Mouse (Mus musculus): ENCODE measurements at regions not wholly inside any gene's neighbourhood (a gene's known extent, or its start where the extent isn't known, plus 50 kb on each side); places are given as distances from the start of the nearest gene placed in this dataset.

GRCm38 (mm10) chr16:49982180-49982579 is 181.8 kb downstream of the Cd47 start:
- WGBS, result 80% methylated on average over 4 of the region's 4 CpGs
- no peak overlapping the region for H3K27ac ChIP-seq (ENCODE audit: low read depth)
- no peaks in the 10 kb centered on the region for H3K36me3 ChIP-seq (replicated peaks; ENCODE audit: control insufficient read depth, insufficient read depth, low read length)

GRCm38 (mm10) chr16:49985082-49986076 is 185.0 kb downstream of the Cd47 start:
- TF ChIP-seq EP300 (IDR thresholded peaks at IDR 0.05; ENCODE audit: low read depth) (no peak), CTCF (IDR thresholded peaks at IDR 0.05; ENCODE audit: low read depth) (no peak)
- no peak for ATAC-seq (ENCODE audit: insufficient read depth, low read depth)
- Histone ChIP-seq H3K27ac (ENCODE audit: low read depth) (no peak overlapping the region), H3K4me2 (ENCODE audit: low read depth, low read length) (no peak overlapping the region), H3K4me3 (ENCODE audit: low read depth, low read length) (no peak overlapping the region), H3K9ac (replicated peaks; ENCODE audit: low read depth, low read length) (no peak overlapping the region), H3K4me1 (ENCODE audit: control insufficient read depth, insufficient read depth) (no peaks in the 10 kb centered on the region), H3K27me3 (ENCODE audit: control insufficient read depth, insufficient read depth, low read length) (no peaks in the 10 kb centered on the region), H3K9me3 (replicated peaks; ENCODE audit: control insufficient read depth, low read length) (no peaks in the 10 kb centered on the region), H3K36me3 (replicated peaks; ENCODE audit: control insufficient read depth, insufficient read depth, low read length) (no peaks in the 10 kb centered on the region)
- no peak for DNase-seq (ENCODE audit: low spot score)
- 67% methylated on average over 14 of the region's 14 CpGs for WGBS

More at GRCm38 (mm10) chr16:49982180-49982579, 181.8 kb downstream of the Cd47 start:
- Histone ChIP-seq H3K9ac (replicated peaks; ENCODE audit: low read depth, low read length) (no peak overlapping the region), H3K4me3 (ENCODE audit: low read depth, low read length) (no peak overlapping the region), H3K27me3 (ENCODE audit: control insufficient read depth, insufficient read depth, low read length) (no peaks in the 10 kb centered on the region), H3K4me2 (ENCODE audit: low read depth, low read length) (no peak overlapping the region), H3K4me1 (ENCODE audit: control insufficient read depth, insufficient read depth) (no peaks in the 10 kb centered on the region), H3K9me3 (replicated peaks; ENCODE audit: control insufficient read depth, low read length) (no peaks in the 10 kb centered on the region)
- TF ChIP-seq CTCF (IDR thresholded peaks at IDR 0.05; ENCODE audit: low read depth), result no peak
- ATAC-seq (ENCODE audit: insufficient read depth, low read depth), result no peak
- no peak for DNase-seq (ENCODE audit: low spot score)

- Histone ChIP-seq H3K9me3 (replicated peaks; ENCODE audit: control insufficient read depth, low read length) (no peaks in the 10 kb centered on the region), H3K4me2 (ENCODE audit: low read depth, low read length) (no peak overlapping the region), H3K4me3 (ENCODE audit: low read depth, low read length) (no peak overlapping the region), H3K36me3 (replicated peaks; ENCODE audit: control insufficient read depth, insufficient read depth, low read length) (no peaks in the 10 kb centered on the region), H3K27ac (ENCODE audit: low read depth) (no peak overlapping the region), H3K27me3 (ENCODE audit: control insufficient read depth, insufficient read depth, low read length) (no peaks in the 10 kb centered on the region), H3K9ac (replicated peaks; ENCODE audit: low read depth, low read length) (no peak overlapping the region), H3K4me1 (ENCODE audit: control insufficient read depth, insufficient read depth) (no peaks in the 10 kb centered on the region)
- TF ChIP-seq CTCF (IDR thresholded peaks at IDR 0.05; ENCODE audit: low read depth), result no peak
- ATAC-seq (ENCODE audit: insufficient read depth, low read depth), result no peak; the same call in 1 of the 2 replicates
- no peak for DNase-seq (ENCODE audit: low spot score)
- 45% methylated on average over 6 of the region's 6 CpGs for WGBS
Measured at GRCm38 (mm10) chr16:49986954-49987353, 186.6 kb downstream of the Cd47 start.

- H3K9me3 ChIP-seq (replicated peaks; ENCODE audit: control insufficient read depth, low read length), result no peaks in the 10 kb centered on the region
- no peaks in the 10 kb centered on the region for H3K4me1 ChIP-seq (ENCODE audit: control insufficient read depth, insufficient read depth)
- H3K9ac ChIP-seq (replicated peaks; ENCODE audit: low read depth, low read length), result no peak overlapping the region
- H3K4me3 ChIP-seq (ENCODE audit: low read depth, low read length), result no peak overlapping the region
- no peak overlapping the region for H3K4me2 ChIP-seq (ENCODE audit: low read depth, low read length)
- WGBS, result 64% methylated on average over 3 of the region's 3 CpGs
- DNase-seq (ENCODE audit: low spot score) (no peak), ATAC-seq (ENCODE audit: insufficient read depth, low read depth) (no peak)
- H3K36me3 ChIP-seq (replicated peaks; ENCODE audit: control insufficient read depth, insufficient read depth, low read length), result no peaks in the 10 kb centered on the region
- H3K27ac ChIP-seq (ENCODE audit: low read depth), result no peak overlapping the region
- no peaks in the 10 kb centered on the region for H3K27me3 ChIP-seq (ENCODE audit: control insufficient read depth, insufficient read depth, low read length)
- TF ChIP-seq CTCF (IDR thresholded peaks at IDR 0.05; ENCODE audit: low read depth) (no peak), EP300 (IDR thresholded peaks at IDR 0.05; ENCODE audit: low read depth) (no peak)
Measured at GRCm38 (mm10) chr16:49995822-49996221, 195.5 kb downstream of the Cd47 start.

GRCm38 (mm10) chr16:49996593-49996992 is 196.3 kb downstream of the Cd47 start:
- Histone ChIP-seq H3K27me3 (ENCODE audit: control insufficient read depth, insufficient read depth, low read length) (no peaks in the 10 kb centered on the region), H3K4me2 (ENCODE audit: low read depth, low read length) (no peak overlapping the region), H3K4me3 (ENCODE audit: low read depth, low read length) (no peak overlapping the region), H3K9me3 (replicated peaks; ENCODE audit: control insufficient read depth, low read length) (no peaks in the 10 kb centered on the region), H3K4me1 (ENCODE audit: control insufficient read depth, insufficient read depth) (no peaks in the 10 kb centered on the region), H3K9ac (replicated peaks; ENCODE audit: low read depth, low read length) (no peak overlapping the region), H3K27ac (ENCODE audit: low read depth) (no peak overlapping the region), H3K36me3 (replicated peaks; ENCODE audit: control insufficient read depth, insufficient read depth, low read length) (no peaks in the 10 kb centered on the region)
- 73% methylated on average over 5 of the region's 5 CpGs for WGBS
- DNase-seq (ENCODE audit: low spot score), result no peak
- ATAC-seq (ENCODE audit: insufficient read depth, low read depth), result no peak
- TF ChIP-seq CTCF (IDR thresholded peaks at IDR 0.05; ENCODE audit: low read depth), result no peak
- no peak for TF ChIP-seq EP300 (IDR thresholded peaks at IDR 0.05; ENCODE audit: low read depth)
